Mouse (Mus musculus) hematopoietic stem cell, adult 5-6 weeks (primary cell): Measurements from ENCODE around the gene Clca4a. TPM values are rescaled to one million over a fixed set of nuclear protein-coding genes. Genes with fewer than 3 reads are reported as not detected.
"Not testable (repeated sequence)": the region's sequence is repeated elsewhere in the genome, so short reads cannot be mapped to it uniquely, and the experiment has no call there.

ENCODE experiments used
- ATAC-seq, 2 experiments: fragments of 125-278 bp in 1 of 2; replicated peaks in 1 of 2; 2 replicates each; pipeline ENCODE4 v1.8.0; 2016 to 2017; ENCODE audit warnings: inconsistent platforms in 2 of 2, mild to moderate bottlenecking in 2 of 2, moderate number of reproducible peaks in 2 of 2, low read depth in 1 of 2, moderate TSS enrichment in 1 of 2; ENCODE audit not compliant: low FRiP score in 2 of 2, poor library complexity in 2 of 2, severe bottlenecking in 2 of 2, insufficient read depth in 1 of 2, low TSS enrichment in 1 of 2
- total RNA-seq: library from RNA; stranded (forward); fragments of 172-1452, 232-1000 nt; gene quantifications from 2 replicates; pipeline ENCODE4 v1.2.3, GENCODE M21; 2017

Clca4a gene
- not detected in 2 replicates for total RNA-seq

- no peak for ATAC-seq
These were observed at the start of gene Clca4a for GRCm38 (mm10) chr3:144974945-144975344. Gene Clca4a (minus strand): TSS chr3:144975045.

- no peak for ATAC-seq
These were observed 43.0 kb upstream of the Clca4a start for GRCm38 (mm10) chr3:145017807-145018206.

- ATAC-seq = peak in 1 of 2 experiments; percentile 25; a peak in 1 of 4 replicates
These were observed 29.6 kb upstream of the Clca4a start for GRCm38 (mm10) chr3:145004422-145004821.

GRCm38 (mm10) chr3:145000912-145001311 is 26.1 kb upstream of the Clca4a start:
- no peak for ATAC-seq

GRCm38 (mm10) chr3:144993055-144993454 is 18.2 kb upstream of the Clca4a start:
- ATAC-seq = no peak

GRCm38 (mm10) chr3:144992618-144993017 is 17.8 kb upstream of the Clca4a start:
- ATAC-seq = no peak

GRCm38 (mm10) chr3:144985890-144986289 is 11.0 kb upstream of the Clca4a start:
- no peak for ATAC-seq

- ATAC-seq = no peak
These were observed 5.7 kb upstream of the Clca4a start for GRCm38 (mm10) chr3:144980551-144980950.

GRCm38 (mm10) chr3:144977631-144978030 is 2.8 kb upstream of the Clca4a start:
- no peak for ATAC-seq

GRCm38 (mm10) chr3:144976091-144976490 is 1.2 kb upstream of the Clca4a start:
- no peak for ATAC-seq

GRCm38 (mm10) chr3:144971553-144972270 is 3.1 kb downstream of the Clca4a start:
- ATAC-seq = no peak

- ATAC-seq = no peak
These were observed 5.1 kb downstream of the Clca4a start for GRCm38 (mm10) chr3:144969755-144970154.

GRCm38 (mm10) chr3:144966074-144966473 is 8.8 kb downstream of the Clca4a start:
- ATAC-seq = no peak

- ATAC-seq = no peak
These were observed 24.0 kb downstream of the Clca4a start for GRCm38 (mm10) chr3:144950829-144951228.

- ATAC-seq = not testable (repeated sequence)
These were observed 27.5 kb downstream of the Clca4a start for GRCm38 (mm10) chr3:144947376-144947775.

GRCm38 (mm10) chr3:144933625-144934024 is 41.2 kb downstream of the Clca4a start:
- ATAC-seq = not testable (repeated sequence)

- ATAC-seq = no peak
These were observed 41.8 kb downstream of the Clca4a start for GRCm38 (mm10) chr3:144933011-144933491.

- ATAC-seq = no peak
These were observed 42.5 kb downstream of the Clca4a start, which contains the start of gene Clca4b for GRCm38 (mm10) chr3:144932335-144932734. Gene Clca4b (minus strand): TSS chr3:144932529.

GRCm38 (mm10) chr3:144914014-144914413 is 60.8 kb downstream of the Clca4a start:
- no peak for ATAC-seq
